Mouse (Mus musculus) liver, postnatal 0 days (tissue): ENCODE measurements at regions not wholly inside any gene's neighbourhood (a gene's known extent, or its start where the extent isn't known, plus 50 kb on each side); places are given as distances from the start of the nearest gene placed in this dataset.

Experiments used
- CTCF ChIP-seq: sonication (generic); IDR thresholded peaks from 2 replicates; pipeline ENCODE4 v1.5.1; 2016; ENCODE audit warnings: antibody characterized with exemption, low read depth
- EP300 ChIP-seq: IDR thresholded peaks from 2 replicates; pipeline ENCODE4 v1.6.1; 2016; ENCODE audit warnings: antibody characterized with exemption, low read depth, mild to moderate bottlenecking

DNA sequence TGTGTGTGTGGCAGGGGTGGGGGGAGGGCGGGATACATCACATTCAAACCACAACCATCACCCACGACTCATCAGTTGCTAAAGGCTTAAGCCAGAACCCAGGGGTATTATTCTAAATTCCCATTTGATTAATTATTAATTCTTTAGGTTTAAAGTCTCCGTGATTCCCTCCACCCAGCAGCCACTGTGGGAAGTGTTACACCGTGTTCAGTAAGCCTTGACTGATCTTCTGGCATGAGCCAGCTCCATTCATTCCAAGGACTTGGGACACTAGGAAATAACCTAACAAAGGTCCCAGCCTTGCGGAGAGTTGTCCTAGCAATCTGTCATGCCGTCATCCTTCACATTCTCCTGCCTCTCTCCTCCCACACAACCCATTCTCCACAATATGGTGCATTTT lies 256.6 kb downstream of the Rps15a start:
- TF ChIP-seq CTCF (no peak), EP300 (no peak)
